Mouse (Mus musculus) frontal cortex, postnatal 14 days (tissue): Measurements from ENCODE around the gene Ncoa1.
"Not testable (repeated sequence)": the region's sequence is repeated elsewhere in the genome, so short reads cannot be mapped to it uniquely, and the experiment has no call there.

ENCODE experiments used
- DNase-seq, 2 experiments: peaks; one replicate each; pipeline ENCODE4 v3.0.0; 2022; ENCODE audit warnings: low spot score in 2 of 2

The Ncoa1 gene

GRCm38 (mm10) chr12:4322227-4322626, 154.8 kb downstream of the Ncoa1 start:
- DNase-seq = no peak

GRCm38 (mm10) chr12:4313824-4314223, 163.2 kb downstream of the Ncoa1 start:
- no peak for DNase-seq

- no peak for DNase-seq
These were observed 170.2 kb downstream of the Ncoa1 start for GRCm38 (mm10) chr12:4306712-4307313.

GRCm38 (mm10) chr12:4299300-4299699, 177.7 kb downstream of the Ncoa1 start:
- no peak for DNase-seq

GRCm38 (mm10) chr12:4298626-4299025, 178.4 kb downstream of the Ncoa1 start:
- no peak for DNase-seq

GRCm38 (mm10) chr12:4295881-4296280, 181.1 kb downstream of the Ncoa1 start:
- DNase-seq = no peak

GRCm38 (mm10) chr12:4295281-4295680, 181.7 kb downstream of the Ncoa1 start:
- no peak for DNase-seq

GRCm38 (mm10) chr12:4293813-4294212, 183.2 kb downstream of the Ncoa1 start:
- no peak for DNase-seq

GRCm38 (mm10) chr12:4285186-4285585, 191.8 kb downstream of the Ncoa1 start:
- DNase-seq = no peak

DNA sequence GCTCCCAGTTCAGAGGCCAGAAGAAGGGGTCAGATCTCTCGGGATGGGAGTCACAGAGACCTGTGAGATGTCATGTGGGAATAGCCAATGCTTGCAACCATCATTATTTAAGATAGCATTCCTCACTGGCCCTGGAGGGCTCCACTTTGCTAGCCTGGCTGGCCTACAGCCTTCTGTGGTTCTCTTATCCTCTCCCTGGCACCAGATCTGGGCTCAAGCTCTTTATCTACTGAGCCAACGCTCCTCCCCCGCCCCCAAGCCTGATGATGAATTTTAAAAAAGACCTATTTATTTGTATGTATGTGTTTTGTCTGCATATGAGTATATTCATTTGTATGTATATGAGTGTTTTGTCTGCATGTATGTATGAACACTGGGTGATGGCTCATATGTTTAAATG, 197.1 kb downstream of the Ncoa1 start:
- DNase-seq = no peak

DNA sequence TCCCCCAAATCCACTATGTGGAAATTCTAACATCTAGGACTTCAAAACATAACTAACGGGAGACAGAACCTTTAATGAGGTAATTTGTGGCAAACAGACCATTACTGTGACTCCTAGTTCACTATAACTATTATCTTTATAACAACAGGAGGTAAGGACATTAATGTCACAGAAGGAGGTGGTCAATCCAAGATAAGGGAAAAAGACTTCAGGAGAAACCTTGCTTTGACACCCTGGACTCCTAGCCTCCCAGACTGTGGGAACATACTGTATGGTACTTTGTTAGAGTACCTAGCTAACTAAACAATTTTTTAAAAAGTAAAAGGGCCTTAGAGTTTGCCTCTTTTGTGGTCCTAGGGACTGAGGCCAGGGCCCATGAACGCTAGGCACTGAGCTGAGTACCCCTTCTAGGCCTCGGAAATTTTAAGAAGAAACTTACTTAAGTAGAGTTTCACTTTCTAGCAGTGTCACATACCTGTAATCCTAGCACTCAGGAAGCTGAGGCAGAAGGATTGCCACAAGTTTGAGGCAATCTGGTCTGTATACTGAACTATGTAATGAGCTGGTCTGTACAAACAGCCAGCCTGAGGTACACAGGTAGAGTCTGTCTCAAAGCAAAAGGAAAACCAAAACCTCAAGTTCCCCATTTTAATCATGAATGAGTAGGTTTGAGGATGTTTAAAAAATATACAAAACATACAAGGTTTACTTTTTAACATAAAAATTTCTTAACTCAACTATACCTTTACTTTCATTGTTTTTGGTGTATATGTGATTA, 197.8 kb downstream of the Ncoa1 start:
- no peak for DNase-seq

- no peak for DNase-seq
These were observed 205.9 kb downstream of the Ncoa1 start for GRCm38 (mm10) chr12:4271078-4271477.

DNA sequence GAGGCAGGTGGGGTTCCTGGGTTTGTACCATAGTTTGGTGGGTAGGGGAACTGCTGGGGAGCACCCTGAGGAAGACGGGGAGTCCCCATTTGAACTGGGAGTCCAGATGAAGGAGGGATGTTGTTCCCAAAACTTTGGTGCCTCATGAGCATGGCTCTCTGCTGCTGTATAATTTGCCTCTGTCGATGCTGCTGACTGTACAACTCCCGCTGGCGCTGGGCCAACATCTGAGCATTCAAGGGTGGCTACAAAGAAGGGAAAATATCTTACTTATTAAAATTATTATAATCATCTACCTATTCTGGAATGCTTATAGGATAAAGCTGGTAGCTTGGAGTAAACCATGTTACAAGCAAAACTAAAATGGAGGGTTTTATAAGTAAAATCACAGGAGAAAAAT, 209.2 kb downstream of the Ncoa1 start:
- no peak for DNase-seq

GRCm38 (mm10) chr12:4252742-4253655, 224.0 kb downstream of the Ncoa1 start:
- DNase-seq = no peak

GRCm38 (mm10) chr12:4249786-4250185, 227.2 kb downstream of the Ncoa1 start:
- no peak for DNase-seq

DNA sequence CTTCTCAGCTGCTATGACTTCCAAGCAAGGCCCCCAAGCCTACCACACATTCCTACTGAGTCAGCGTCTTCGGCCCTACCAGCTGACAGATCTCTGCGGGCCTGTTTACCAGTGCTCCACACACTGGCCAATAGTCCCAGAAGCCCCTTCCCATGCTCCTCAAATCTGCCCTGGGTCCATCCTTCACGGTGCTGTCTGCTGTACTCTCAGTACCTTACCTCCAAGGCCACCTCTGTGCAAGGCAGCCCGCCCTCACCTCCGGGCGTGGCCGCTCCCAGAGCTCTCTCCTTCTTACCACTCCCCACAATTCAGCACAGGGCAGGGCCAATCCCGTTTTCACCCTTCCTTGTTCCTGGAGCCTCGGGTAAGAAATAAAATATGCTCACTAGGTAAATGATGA, 231.2 kb downstream of the Ncoa1 start:
- DNase-seq = no peak

DNA sequence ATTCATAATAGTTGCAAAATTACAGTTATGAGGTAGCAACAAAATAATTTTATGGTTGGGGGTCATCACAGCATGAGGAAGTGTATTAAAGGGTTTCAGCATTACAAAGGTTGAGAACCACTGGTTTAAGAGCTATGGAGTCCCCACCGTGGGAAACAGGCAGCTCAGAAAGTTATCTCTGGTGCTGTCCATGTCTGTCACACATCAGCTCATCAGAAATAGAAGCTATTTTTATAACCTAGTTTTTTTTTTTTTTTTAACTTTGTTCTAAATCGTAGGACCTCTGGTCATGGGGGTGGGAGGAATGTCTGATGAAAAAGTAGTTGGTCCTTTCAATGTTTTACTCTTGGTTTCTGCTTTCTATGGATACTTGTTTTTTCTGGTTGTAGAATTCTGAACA, 233.2 kb downstream of the Ncoa1 start:
- no peak for DNase-seq

DNA sequence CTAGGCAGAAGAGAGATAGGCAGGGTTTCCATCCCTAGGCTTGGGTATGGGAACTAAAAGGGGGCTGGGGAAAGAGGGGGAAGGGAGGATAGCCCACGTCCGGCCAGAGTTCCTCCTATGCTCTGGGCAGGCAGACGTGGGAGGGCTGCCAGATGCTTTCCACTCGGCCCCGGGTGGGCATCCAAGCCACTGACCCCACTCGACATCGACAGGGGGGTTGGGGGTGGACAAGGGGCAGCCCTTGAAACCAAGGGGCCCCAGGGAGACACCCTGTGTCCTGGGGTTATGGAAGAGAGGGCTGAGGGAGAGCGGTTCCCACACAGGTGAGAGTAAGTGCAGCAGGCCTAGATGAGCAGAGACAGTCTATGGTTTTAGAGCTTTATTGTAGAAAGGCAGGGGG, 236.7 kb downstream of the Ncoa1 start:
- not testable (repeated sequence) for DNase-seq

- DNase-seq = no peak
These were observed 239.5 kb downstream of the Ncoa1 start for GRCm38 (mm10) chr12:4237481-4237880.

GRCm38 (mm10) chr12:4233572-4234508, 243.1 kb downstream of the Ncoa1 start, which contains the start of the genes Ptrhd1 and Cenpo:
TSS of gene Ptrhd1 (plus strand) at chr12:4234027.
TSS of gene Cenpo (minus strand) at chr12:4234294.
- peak; percentile 92 to 95 for DNase-seq

DNA sequence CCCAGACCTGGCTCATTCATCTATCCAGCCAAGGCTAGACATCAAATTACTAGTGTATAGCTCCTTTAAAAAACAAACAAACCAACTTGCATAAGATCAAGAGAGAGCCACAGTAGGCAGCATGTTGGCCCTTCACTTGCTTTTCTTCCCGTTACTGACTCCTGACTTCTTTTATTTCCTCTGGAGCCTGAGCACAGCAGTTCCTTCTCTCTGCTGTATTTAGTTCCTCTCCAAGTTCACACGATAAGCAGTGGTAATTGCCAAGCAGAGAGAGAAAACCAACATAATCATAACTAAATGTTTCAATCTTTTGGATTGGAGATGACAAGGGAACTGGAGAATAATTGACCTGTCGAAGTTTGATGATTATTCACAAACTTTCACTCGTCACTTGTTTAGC, 244.2 kb downstream of the Ncoa1 start:
- DNase-seq = no peak
